Mouse (Mus musculus): Measurements from ENCODE around the gene Abcd3. TPM values are rescaled to one million over a fixed set of nuclear protein-coding genes. Genes with fewer than 3 reads are reported as not detected.
"Not testable (repeated sequence)": the region's sequence is repeated elsewhere in the genome, so short reads cannot be mapped to it uniquely, and the experiment has no call there.

Abcd3 gene
- total RNA-seq, 4 experiments from 2014 or later: 33.2 to 39.3 (median 34.6) TPM

DNA sequence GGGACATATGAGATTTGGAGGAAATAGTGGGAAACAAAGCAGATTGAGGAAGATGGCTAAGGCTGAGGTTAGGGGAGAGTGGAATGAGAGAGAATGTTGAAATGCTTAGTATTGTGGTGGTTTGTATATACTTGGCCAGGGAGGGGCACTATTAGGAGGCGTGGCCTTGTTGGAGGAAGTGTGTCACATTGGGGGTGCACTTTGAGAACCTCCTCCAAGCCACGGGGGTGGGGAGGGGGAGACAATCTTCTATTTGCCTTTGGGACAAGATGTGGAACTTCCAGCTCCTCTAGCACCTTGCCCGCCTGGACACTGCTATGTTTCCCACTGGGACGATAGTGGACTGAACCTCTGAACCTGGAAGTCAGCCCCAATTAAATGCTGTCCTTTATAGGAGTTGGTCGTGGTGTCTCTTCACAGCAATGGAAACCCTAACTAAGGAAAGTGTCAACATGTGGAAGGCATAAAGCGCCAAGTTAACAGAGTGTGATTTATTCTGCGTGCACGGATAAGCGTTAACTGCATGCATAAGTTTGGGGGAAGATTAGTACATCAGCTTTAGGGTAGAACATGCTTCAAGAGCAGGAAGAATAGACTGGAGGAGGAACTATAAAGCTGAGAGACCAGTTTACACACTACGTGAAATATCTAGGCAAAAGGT is 3.8 kb upstream of the Abcd3 start:
- no peak for DNase-seq (ENCODE audit: low spot score in 2 of 2)

DNA sequence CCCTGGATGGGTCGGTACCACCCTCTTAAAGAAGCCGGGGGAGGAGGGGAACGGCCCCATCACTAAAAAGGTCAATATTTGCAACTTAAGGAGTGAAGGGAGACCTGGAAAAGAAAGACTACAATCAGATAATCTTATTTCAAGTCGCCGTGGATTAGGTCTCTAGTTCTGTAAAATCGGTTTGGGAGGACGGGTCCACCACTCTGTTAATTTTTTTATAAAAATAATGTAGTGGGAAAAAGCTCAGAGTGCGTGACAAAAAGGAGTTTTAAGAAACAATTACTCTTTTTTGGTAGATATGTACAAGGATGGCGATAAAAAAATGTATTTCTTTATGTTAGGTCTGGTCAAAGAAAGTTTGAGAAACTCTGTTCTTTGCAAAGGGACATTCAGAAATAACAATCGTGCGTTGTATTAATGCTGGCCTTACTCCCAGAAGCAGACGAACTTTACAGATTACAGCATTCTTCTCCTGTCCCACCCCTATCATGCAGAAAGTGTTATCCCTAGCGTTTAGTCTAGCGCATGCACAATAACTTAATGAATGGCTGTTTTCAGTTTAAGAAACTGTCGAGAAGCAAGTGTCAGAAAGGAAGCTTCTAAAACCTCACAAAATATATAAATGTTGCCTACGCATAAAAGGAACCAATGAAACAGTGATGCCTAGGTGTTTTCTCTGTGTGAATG is 590 bp upstream of the Abcd3 start:
- DNase-seq (ENCODE audit: low spot score in 2 of 2): no peak

DNA sequence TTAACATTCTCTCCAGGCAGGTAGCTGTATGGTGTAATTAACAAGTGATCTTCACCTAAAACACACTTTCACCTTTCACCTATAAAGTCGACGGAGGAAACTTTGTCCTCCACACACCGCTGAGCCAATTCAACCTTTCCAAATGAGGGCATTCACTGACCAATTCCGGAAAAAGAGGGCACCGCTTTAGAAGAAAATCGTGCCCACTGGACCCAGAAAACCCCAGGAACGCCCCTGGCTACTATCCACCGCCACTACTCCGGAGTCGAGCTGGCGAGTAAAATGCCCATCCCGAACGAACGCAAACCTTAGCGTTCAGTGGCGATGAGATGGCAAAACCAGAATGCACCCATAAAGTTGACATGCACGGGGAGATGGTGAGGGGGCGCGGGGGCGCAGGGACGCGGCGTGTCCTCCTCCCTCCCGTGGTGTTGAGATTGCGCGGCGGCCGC is 663 bp downstream of the Abcd3 start:
- DNase-seq (ENCODE audit: low spot score in 2 of 2): no peak

DNA sequence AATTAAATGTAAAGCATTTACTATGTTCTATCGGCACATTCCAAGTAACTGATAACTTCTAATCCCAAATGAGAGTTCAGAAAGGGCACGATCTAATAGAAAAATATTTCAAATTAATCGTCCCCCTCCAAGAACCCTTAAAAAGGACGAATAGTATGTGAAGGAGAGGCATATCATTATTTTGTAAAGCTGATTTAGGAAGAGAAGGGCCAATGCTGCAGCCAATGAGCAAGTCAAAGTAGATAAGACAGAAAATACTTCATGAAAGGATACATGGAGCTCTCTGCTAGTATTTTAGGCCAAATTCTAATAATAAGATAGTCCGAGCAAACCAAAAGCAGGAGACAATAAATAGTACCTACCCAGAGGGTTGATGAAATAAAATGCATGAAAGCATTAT is 1.3 kb downstream of the Abcd3 start:
- no peak for DNase-seq (ENCODE audit: low spot score in 2 of 2)

DNA sequence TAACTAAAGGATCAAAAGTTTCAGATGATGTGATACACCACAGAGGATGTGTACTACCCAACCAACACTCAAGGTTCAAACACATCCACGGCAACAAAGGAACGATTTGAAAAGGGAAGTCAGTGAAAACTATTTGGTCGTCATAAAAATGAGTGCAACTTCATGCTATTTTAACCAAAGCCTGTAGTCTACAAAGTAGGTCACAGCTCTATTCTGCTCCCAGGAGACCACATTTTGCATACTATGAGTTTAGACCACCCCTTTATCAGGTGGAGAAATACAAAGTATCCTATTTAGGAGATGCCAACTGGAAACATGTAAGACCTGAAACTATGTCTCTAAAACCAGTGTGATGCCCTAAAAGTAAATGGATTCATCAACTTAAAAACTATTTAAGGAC is 6.9 kb downstream of the Abcd3 start:
- DNase-seq (ENCODE audit: low spot score in 2 of 2): no peak

- no peak for DNase-seq (ENCODE audit: low spot score in 2 of 2)
Observed at GRCm38 (mm10) chr3:121794214-121794613, 20.9 kb downstream of the Abcd3 start.

- no peak for DNase-seq (ENCODE audit: low spot score in 2 of 2)
Observed at GRCm38 (mm10) chr3:121792246-121792645, 22.9 kb downstream of the Abcd3 start.

DNA sequence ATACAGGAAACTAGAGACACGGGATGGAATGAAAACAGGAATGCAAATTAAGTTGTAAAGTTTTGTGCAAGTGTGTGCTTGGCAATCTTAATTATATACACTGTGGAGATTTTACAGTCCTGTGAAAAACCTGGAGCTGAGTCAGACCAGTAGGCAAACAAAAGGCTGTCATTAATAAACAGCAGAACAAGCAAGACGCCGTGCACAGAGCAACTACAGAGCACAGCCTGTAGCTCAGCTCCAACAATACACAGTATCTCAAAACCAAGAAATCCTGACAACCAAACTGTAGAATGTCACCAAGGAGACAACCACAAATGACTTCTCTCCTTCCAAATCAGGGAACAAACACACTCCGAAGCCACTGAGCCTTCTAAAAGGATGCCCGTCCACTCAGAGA is 24.7 kb downstream of the Abcd3 start:
- DNase-seq (ENCODE audit: low spot score in 2 of 2): no peak

GRCm38 (mm10) chr3:121789790-121790189 is 25.3 kb downstream of the Abcd3 start:
- DNase-seq (ENCODE audit: low spot score in 2 of 2): no peak

- DNase-seq (ENCODE audit: low spot score in 2 of 2): no peak
Observed at GRCm38 (mm10) chr3:121783020-121783419, 32.1 kb downstream of the Abcd3 start.

GRCm38 (mm10) chr3:121777943-121778342 is 37.2 kb downstream of the Abcd3 start:
- DNase-seq (ENCODE audit: low spot score in 2 of 2): peak; percentile 5 to 9

GRCm38 (mm10) chr3:121773336-121773735 is 41.8 kb downstream of the Abcd3 start:
- DNase-seq (ENCODE audit: low spot score in 2 of 2): not testable (repeated sequence)

- DNase-seq (ENCODE audit: low spot score in 2 of 2): no peak
Observed at GRCm38 (mm10) chr3:121768770-121769169, 46.3 kb downstream of the Abcd3 start.

- no peak for DNase-seq (ENCODE audit: low spot score in 2 of 2)
Observed at GRCm38 (mm10) chr3:121766818-121767217, 48.3 kb downstream of the Abcd3 start.

DNA sequence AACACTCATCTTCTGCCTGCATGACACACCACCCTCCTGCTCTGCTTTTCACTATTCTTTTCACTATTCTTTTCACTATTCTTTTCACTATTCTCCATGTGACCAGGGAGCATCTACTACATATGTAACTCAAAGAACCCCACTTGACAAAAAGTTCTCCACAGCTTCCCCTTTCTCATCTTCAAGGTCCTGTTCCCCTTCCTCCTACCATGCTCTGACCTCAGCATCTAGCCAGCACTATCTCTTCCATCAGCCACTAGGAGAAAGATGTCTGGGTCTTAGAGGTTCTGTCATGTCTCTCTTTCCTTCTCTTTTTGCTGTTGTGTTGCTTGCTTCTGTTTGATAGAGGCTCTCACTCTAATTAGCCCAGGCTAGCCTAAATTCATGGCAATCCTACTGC is 49.1 kb downstream of the Abcd3 start:
- no peak for DNase-seq (ENCODE audit: low spot score in 2 of 2)

DNA sequence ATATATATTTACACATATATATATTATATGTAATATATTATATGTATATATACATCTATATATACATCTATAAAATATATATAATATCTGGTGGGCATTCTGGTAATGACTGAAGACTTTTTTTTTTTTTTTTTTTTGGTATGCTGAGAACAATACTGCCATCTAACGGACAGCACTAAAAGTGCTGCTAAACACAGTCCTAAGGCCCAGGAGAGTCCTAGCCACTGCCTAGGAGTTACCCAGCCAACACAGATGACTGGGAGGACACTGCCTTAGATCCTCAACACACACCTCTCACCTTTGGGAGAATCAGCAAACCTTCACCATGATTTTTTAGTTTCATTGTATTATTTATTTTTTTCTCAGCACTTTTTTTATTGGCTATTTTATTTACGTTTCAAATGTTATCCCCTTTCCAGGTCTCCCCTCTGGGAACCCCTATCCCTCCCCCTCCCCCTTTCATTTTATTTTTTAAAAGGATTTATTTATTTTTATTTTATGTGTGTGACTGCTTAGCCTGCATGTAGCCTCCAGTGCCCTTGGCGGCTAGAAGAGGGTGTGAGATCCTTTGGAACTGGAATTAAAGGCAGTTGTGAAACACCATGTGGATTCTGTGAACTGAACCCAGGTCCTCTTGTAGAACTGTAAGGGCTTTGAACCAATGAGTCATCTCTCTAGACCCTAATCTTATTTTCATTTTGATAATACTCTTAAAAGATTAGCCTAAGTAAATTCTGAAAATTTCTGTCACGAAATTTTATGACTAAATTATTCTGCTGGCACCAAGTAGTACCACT is 52.8 kb downstream of the Abcd3 start:
- DNase-seq (ENCODE audit: low spot score in 2 of 2): no peak

GRCm38 (mm10) chr3:121758373-121758772 is 56.7 kb downstream of the Abcd3 start:
- DNase-seq (ENCODE audit: low spot score in 2 of 2): no peak

GRCm38 (mm10) chr3:121755152-121755551 is 60.0 kb downstream of the Abcd3 start:
- DNase-seq (ENCODE audit: low spot score in 2 of 2): no peak

DNA sequence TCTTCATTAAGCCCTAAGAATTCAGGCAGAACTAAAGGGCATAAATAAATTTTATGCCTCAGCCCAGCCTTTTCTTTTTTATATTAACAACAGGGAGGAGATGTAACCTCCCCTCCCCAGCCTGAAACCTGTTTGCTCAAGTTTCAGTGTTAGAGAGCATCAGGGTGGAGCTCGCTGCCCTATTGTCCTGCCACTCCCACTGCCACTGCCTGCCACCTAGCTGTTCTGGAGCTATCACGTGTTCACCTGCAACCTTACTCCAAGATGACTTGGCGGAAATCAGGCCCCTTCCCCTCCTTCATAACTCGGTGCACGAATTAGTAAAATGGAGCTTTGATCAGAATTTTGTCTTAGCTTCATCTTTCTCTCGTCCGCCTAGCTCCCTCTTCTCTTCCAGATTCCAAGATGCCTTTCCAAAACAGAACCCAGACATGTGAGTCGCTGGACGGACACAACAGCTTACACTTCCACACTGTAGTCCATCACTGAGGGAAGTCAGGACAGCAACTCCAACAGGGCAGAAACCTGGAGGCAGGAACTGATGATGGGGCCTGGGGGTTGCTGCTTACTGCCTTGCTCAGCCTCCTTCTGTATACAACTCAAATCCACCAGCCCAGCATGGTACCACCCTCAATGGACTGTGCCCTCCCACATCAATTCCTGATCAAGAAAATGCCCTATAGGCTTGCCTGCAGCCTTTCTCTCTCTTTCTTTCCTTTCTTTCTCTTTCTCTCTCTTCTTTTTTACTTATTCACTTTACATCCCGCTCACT is 60.6 kb downstream of the Abcd3 start:
- DNase-seq (ENCODE audit: low spot score in 2 of 2): not testable (repeated sequence)

- not testable (repeated sequence) for DNase-seq (ENCODE audit: low spot score in 2 of 2)
Observed at GRCm38 (mm10) chr3:121741186-121741848, 73.8 kb downstream of the Abcd3 start.
